Comparison of ENCODE assay signal across 17 mouse cellular contexts in the genomic region with DNA sequence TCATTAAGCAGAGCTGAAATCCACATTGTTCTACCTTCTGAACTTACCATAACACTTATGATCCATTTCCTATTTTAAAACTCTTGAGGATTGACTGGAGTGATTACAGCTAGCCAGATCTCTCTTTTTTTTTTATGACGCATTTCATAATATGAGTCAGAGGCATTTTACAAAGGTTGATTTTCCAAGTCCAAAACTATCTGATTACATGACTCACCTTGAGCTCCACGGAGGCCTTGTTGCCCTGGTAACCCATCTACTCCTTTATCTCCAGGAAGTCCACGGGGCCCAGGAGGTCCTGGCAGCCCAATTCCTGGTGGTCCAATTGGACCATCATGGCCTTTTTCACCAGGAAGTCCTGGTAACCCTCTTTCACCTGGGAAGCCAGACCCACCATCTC.
DNase-seq lines count a peak whose midpoint lies in the region.
"Had no signal": no experiment of that assay in that cellular context is flagged by ENCODE, and none has a peak within 500 bp of the region (broad histone marks: within the 10 kb centered on the region; RNA-seq: fewer than 3 reads in every experiment).

No protein-coding gene starts in this region.

- peak; percentile 18 for DNase-seq in adrenal gland, adult 2 months
- DNase-seq in adrenal gland, postnatal 4 days (ENCODE audit: low spot score in 2 of 2), result no peak
- DNase-seq in 3T3-L1 (ENCODE audit: low read depth, low spot score) (peak; percentile 72), NIH3T3 (ENCODE audit: low read depth) (peak; percentile 60)
- peak; percentile 12 for DNase-seq in brain, adult 2 months (ENCODE audit: low read depth, low spot score)
- no peak for DNase-seq in embryo, embryonic 9.5 days (ENCODE audit: extremely low spot score)
- no peak for DNase-seq in ovary, postnatal 10 days (ENCODE audit: low spot score)
- DNase-seq: adrenal gland, postnatal 10 days; B cell, adult 2 months; cerebellum, adult 11 months; cerebellum, adult 18-20 months; cerebellum, adult 8-10 months; cerebellum, adult 9-11 months; cerebellum, postnatal 14 days; cerebellum, postnatal 36 days; embryo, embryonic 11 days; forebrain, postnatal 0 days had no signal

Comparison
In these comparisons a context has a peak if more than half of its experiments do, and no peak if none do; other contexts are left out.
1. DNase-seq: peak in adrenal gland, adult 2 months (single experiment), 3T3-L1 (single experiment), NIH3T3 (single experiment) and brain, adult 2 months (single experiment); none in adrenal gland, postnatal 4 days (0 of 2), embryo, embryonic 9.5 days (single experiment) and ovary, postnatal 10 days (single experiment).